Mouse (Mus musculus) gastrocnemius, postnatal 14 days (tissue): Measurements from ENCODE around the gene Rrp1. TPM values are rescaled to one million over a fixed set of nuclear protein-coding genes. Genes with fewer than 3 reads are reported as not detected.

ENCODE experiments used
- DNase-seq: peaks from one replicate; pipeline ENCODE4 v3.0.0; 2021; ENCODE audit warnings: mixed read lengths
- intact Hi-C: fragments of 180-260 bp; cut with DNase I; formaldehyde crosslinking; loops from one replicate; pipeline ENCODE4 v1.15.1; 2025; ENCODE audit warnings: low total_unique reads
- long read RNA-seq, 2 experiments: library from polyadenylated mRNA; stranded (forward); transcript quantifications; one replicate each; pipeline ENCODE4 v2.0.0; 2021
- total RNA-seq, 2 experiments: library from RNA; stranded (reverse); gene quantifications; 2 replicates each; pipeline ENCODE4 v1.2.3; 2021

Rrp1 gene
- 10 to 100 TPM; 70.5 to 73.9 TPM for total RNA-seq
- long read RNA-seq, experiment 1, partial matches to known transcripts: 3 of 9 reads
- long read RNA-seq, experiment 1, other reads (novel, unspliced or antisense): 6 of 9 reads
- long read RNA-seq, experiment 2, partial matches to known transcripts: 4 of 12 reads
- long read RNA-seq, experiment 2, other reads (novel, unspliced or antisense): 8 of 12 reads

DNA sequence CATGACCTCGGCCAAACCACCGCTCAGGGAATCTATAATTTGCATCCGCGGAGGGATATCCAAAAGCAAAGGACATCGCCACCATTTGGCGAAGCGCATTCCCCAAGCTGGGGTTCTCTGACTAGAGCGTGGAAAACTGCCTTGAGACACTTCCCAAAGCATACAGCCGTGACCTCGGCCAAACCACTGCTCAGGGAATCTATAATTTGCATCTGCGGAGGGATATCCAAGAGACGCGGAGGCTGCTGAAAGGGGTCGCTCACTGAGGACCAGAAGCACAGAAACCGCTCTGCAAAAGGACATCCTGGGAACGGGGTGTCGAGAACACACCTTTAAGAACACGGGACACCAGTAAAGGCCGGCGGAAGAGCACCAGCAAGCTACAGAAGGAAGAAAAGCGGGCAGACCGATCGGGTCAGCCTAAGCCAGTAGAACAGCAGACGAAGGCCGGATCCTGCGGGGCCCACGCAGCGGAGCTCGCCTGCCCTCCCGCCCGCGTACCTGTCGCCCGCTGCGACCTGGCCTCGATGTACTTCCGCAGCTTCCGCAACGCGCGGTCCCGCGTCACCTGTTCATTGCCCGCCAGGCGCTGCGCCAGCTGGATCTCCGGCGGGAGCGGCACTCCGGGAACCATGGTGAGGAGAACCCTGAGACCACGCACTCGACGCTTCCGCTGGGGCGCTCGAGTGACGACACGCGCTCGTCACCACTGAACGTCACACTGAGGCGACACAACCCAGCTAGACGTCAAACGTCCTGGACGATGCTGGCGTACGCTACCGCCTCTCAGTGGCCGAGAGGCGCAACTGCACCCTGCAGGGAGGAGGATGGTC lies at the start of gene Rrp1:
TSS of gene Rrp1 (minus strand) at position 725 of the 833 bp plus-strand sequence.
- DNase-seq: peak; percentile 89
- intact Hi-C loops: no loop called here

DNA sequence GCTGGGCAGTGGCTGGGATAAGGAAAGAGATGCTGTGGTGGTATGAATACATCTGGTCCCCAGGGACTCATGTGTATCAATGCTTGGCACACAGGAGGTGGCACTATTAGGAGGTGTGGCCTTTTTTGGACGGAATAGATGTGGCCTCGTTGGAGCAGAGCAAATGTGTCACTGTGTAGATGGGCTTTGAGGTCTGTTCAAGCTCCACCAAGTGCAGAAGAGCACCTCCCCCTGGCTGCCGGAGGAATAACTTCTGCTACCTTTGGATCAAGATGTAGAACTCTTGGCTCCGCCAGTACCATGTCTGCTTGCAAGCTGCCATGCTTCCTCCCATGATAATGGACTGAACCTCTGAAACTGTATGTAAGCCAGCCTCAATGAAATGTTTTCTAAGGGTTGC lies 48.9 kb upstream of the Rrp1 start:
- DNase-seq: no peak
- intact Hi-C loops: no loop called here

DNA sequence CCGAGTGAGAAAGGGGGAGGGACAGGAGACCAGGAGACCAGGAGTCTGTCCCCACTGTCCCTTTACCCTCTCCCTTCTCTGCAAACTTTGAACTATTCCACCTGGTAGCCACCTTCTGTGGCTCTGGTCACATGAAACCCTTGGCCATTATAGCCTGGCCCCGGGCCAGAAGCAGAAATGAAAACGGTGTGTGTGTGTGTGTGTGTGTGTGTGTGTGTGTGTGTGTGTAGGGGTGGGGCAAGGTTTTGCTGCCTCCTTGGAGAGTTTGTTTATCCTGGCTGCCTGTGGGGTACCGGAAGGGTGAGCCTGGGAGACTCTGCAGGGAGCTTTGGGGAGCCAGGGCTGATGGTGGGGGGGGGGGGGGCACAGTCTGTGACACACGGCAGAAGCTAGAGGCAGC lies 47.6 kb upstream of the Rrp1 start:
- intact Hi-C loops: no loop called here
- no peak for DNase-seq

DNA sequence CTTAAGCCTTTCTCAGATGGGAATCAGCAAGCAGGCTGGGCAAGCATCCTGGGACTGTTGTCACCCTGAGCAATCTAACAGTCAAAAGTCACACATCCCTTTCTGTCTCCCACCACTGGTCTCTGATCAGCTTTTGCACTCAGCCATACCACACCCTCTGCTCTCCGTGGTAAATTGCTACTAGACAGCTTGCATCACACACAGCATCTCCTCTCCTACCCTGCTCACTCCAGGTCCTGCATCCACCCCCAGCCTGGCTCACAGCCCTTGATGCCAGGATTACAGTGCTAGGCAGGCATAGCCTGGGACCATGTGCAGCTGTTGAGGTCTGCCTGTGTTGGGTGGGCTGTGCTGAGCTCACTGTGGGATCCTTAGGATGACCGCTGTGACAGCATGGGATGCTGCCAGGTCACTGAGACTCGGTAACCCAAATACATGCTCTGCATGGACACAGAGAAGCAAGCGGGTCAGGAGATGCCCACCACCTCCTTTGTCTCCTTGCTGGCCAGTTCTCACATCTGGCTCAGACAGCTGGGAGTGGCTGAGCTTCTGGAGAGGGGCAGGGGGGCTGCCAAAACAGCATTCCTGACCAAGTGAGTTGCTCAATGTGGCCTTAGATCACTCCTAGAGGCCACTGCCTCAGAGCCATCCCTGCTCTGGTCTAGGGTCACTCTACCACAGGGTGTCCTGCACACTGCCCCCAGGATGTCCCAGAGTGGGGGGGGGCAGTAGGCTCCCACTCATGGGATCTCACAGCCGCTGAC lies 45.7 kb upstream of the Rrp1 start:
- intact Hi-C loops: no loop called here
- DNase-seq: peak; percentile 70

DNA sequence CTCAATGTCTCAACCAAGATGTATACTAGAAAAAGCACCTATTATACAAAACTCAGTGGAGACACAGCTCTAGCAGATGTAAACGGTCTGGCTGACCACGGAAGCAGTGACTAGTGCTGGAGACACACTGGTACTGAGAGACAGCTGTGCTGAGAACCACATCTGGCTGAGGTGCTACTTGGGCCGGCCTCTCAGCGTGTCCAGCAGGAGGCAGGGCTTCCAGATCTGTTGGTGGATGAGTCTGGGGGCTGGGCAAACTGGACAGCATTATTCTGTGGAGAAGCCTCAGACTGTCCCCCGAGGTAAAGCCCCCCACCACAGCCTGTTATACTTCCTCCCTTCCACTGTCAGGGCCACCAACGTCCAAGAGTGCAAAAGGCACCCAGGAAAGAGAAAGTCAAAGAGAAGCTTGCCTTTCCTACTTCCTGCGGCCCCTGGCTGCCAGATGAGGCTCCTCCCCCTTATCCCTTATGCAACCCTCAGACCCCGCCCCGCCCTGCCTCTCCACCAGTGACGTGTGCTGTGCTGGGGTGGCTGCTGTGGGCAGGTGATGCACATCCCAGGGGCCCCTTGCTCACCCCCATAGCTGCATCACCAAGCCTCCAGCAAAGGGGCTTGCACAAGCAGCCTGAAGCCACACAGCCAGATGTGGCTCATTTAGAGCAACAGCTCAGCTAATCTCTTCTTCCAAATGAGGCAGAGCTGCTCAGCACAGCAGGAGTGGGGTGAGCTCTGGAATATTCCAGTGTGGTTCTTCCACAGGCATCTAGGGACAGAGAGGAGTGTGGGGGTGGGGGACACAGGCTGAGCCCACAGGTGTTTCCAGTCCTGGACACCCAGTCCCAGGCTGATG lies 44.9 kb upstream of the Rrp1 start:
- intact Hi-C loops: no loop called here
- DNase-seq: peak; percentile 83

DNA sequence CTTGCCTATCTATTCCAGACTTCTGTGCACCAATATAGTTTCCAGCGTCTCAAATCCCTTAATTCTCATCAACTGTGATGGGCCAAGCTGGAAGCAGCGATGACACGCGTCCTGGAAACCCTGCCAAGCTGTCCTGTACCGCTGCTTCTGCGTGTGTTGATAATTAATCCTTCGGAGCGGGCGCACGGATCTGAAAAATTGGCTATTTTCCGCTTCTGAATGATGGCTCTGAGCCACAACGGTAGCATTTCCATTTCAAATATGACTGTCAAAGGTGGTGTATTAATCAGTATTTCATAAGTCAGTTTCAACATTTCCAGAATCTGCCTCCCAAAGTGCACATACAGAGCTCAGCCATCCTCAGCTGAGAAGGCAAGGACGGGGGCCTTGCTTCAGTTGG lies 43.9 kb upstream of the Rrp1 start:
- intact Hi-C loops: no loop called here
- DNase-seq: no peak

DNA sequence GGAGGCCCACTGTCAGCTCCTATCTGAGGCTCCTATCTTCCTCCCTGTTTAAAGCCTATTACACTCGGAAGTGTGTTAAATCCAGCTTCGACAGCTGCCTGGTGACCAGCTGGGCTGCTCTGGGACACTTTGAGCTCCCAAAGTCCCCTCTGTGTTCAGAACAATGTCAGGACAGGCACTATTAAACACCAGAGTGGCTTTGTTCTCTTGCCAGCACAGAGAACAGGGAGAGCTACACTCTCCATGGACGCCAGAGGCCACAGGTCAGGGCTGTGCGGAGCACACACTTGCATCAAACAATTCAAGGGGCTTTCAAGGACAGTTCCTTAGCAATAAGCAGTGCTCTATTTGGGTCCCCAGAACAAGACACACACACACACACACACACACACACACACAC lies 39.8 kb upstream of the Rrp1 start:
- DNase-seq: no peak
- intact Hi-C loops: no loop called here

DNA sequence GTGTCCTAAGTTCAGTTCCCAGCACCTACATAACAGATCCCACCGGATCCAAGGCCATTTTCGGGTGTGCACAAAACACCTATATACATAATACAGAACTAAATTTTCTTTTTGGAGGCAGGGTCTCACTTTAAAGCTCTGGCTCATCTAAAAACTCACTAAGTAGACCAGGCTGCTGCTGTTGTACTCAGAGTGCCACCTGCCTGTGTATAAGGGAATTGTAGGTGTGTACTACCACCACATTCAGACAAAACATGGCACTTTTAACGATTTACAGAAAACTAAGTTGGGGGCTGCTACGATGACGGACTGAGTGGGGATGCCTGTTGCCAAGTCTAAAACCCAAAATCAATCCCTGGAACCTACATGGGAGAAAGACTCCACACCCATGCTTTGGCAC lies 37.9 kb upstream of the Rrp1 start:
- intact Hi-C loops: no loop called here
- DNase-seq: no peak

DNA sequence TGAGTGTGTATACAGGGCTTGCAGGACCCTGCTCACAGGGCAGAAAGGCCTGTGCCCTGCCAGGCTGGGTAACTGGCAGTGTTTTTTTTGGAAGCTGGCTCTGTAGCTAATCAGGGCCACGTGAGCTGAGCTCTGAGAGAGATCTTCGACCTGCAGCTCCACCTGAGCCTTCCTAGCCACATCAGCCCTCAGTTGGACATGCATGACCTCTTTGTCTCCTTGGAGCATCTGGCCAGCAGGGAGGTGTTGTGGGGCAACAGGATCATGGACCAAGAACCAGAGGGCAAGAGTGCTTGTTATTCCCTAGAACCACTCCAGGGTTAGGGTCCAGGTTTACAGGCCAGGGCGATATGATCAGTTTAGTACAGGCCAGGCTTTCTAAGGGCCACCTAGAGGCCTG lies 34.6 kb upstream of the Rrp1 start:
- intact Hi-C loops: no loop called here
- no peak for DNase-seq

DNA sequence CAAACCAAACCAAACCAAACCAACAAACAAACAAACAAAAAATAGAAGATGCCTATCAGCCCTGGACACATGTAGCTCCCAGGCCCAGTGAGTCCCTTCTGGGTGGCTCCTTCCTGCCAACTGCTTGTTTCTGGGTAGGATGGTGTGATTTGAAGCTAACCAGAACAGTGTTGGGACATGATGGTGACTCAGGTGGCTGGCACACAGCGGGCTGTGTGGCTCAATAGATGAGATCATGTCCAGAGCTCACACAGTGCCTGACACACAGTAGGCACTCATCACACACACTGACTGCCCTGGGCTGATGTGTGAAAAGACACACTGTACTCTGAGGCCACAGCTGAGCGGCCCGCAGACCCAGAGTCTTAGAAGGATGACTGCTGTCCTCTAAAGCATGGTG lies 33.4 kb upstream of the Rrp1 start:
- intact Hi-C loops: no loop called here
- no peak for DNase-seq

DNA sequence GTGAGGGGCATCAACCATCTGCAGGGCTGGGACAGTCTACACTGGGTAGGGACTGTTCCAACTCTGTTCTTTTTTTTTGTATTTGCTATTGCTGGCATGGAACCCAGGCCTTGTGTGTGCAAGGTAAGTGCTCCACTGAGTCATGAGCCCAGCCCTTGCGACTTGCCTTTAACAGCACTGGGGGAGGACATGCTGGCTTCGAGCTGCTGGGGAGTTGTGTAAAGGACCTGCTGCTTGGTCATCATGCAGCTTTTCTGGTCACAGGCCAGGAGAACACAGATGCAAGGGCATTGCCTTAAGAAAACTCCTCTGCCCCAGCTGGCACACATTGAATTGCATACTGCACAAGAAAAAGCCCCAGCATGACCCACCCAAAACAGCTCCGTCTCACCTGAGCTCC lies 29.4 kb upstream of the Rrp1 start:
- intact Hi-C loops: no loop called here
- DNase-seq: no peak

DNA sequence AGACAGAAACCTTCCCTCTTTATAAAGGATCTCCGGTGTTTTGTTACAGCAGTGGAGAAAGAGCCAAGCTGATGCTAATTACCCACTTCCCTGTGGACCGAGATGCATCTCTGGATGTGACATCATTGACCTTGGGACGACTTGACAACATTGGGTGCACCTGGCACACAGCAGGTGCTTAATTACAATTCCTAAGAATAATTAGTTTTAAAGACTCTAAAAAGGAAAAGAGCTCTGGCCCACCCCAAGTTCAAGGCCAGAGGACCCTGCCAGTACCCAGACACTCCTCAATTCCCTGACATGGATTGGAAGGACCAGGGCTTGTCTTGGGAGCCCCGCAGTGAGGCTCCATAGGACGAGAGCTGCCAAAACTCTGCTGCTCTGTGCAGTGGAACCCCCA lies 28.8 kb upstream of the Rrp1 start:
- DNase-seq: no peak
- intact Hi-C loops: no loop called here

DNA sequence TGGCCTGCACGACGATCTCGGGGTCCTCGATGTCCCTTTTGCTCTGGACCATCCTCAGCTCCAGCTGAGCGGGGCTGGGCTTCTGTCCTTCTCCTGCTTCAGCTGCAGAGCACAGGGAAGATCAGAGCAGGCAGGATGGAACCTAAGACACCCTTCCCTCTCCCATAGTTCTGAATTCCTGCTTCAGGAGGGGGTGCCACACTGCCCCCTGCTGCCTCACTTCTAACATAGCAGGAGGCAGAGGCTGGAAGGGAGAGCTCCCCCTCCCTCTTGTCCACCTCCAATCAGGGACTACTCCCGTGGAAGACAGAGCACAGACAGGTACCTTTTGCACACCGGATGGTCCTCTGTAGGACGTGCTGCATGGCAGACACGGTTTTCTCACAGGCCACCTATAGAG lies 28.0 kb upstream of the Rrp1 start:
- intact Hi-C loops: no loop called here
- DNase-seq: no peak

DNA sequence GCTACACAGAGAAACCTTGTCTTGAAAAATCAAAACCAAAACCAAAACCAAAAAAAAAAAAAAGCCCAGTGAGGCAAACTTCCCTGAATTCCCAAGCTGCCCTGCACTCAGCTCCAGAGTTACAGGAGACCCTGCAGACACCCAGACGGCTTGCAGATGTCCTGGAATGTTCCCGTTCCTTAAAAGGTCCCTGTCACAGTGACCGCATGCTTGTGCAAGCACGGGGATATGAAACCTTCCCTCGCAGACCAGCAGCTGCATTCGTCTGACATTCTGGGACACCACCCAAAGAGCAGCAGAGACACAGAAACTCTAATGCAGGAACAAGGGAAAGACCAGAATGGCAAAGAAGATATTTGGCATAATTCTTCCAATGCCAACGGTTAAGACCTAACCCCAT lies 27.1 kb upstream of the Rrp1 start:
- intact Hi-C loops: no loop called here
- DNase-seq: no peak

DNA sequence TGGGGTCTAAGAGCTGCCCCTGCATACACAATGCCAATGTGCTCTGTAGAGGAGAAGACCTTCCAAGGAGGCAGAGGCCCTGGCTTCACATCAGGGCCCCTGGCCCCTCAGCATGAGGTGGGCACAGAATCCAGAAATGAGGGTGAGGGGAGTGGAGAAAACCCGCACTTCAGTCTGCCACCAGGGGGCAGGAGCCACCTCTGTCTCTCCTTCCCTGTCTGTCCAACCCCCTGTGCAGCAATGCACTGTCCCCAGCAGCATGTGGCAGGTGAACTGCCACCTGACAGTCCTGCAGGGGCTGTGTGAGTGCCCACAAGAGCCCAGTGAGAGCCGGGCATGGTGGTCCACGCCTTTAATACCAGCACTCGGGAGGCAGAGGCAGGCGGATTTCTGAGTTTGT lies 26.7 kb upstream of the Rrp1 start:
- DNase-seq: no peak
- intact Hi-C loops: no loop called here

DNA sequence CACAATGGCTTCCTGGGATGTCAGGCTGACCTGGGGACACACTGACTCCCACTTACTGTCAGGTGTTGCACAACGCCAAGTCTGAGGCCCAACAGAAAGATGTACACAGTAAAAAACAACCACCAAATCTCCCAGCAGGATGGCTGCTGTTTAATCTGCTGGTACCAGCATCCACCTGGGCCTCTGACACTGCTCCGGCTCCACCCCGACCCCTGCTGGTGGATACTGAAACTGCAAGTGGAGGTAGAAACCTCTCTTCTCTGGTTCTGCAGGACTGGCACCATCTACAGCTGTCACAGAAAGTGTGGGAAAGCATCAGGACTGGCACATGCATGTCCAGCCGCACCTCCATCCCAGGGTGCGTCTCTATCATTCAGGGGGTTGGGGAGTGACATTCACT lies 25.3 kb upstream of the Rrp1 start:
- intact Hi-C loops: no loop called here
- DNase-seq: peak; percentile 78

DNA sequence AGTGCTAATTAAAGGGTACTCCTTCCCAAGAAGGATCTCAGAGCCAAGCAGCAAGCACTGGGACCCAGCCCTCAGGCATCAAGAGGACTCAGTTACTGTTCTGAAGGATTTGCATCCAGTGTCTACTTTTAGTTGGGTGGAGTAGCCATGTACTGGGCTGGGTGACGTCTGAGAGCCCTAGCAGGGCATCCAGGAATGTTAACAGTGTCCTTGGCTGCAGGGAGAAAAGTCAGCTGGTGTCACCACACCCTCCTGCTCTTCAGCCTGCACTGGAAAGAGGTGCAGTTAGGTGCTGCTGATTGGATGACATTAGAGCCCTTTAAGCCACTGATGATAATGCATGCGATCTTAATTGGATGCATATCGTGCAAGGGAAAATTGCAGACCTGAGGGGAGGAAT lies 20.0 kb upstream of the Rrp1 start:
- no peak for DNase-seq
- intact Hi-C loops: no loop called here

DNA sequence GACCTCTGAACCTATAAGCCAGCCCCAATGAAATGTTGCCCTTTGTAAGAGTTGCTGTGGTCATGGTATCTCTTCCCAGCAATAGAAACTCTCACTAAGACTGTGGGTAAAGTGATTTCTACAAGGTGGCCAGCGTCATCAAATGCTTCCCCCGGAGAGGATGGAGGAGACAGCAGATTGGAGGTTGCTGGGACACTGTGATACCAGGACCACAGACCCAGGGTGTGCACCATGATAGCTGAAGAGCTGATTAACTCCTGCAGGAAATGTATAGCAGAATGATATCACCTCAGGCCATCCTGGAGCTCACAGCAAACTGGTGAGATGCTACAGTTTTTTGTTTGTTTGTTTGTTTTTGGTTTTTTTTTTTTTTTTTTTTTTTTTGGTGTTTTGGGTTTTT lies 16.9 kb upstream of the Rrp1 start:
- no peak for DNase-seq
- intact Hi-C loops: no loop called here

DNA sequence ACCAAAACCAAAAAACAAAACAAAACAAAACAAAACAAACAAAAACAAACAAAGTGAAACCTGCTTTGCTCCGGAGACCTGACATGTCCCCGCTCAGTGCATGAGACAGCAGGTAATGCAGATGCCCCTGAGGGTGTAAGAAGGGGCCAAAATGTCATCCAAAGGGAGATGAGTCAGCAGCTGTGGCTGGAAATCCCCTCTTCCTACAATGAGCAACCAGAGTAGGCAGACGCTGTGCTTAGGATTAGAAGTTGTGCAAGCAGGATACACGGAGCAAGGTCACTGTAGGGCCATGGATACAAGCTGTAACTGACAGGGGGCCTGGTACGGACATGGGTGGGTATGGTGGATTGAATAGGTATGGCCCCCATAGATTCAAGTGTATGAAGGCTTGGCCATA lies 16.3 kb upstream of the Rrp1 start:
- intact Hi-C loops: no loop called here
- no peak for DNase-seq

DNA sequence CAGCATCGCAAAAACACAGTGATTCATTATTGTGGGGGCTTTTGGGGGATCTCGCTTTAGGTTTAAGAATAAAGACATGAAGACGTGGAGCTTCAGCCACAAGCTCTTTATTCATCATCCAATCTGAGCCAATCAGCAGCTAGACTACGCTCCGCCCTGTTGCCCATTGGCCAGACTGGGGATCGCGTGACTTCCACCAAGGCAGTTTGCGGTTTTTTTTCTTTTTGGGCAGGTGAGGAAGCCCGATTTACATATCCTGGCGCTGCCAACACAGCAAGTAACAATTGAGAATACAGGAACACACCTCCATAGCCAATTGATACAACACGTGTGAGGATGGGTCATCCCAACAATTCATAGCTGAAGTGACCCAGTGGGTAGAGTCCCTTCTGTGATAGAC lies 15.2 kb upstream of the Rrp1 start:
- DNase-seq: no peak
- intact Hi-C loops: no loop called here
